Mouse (Mus musculus): Measurements from ENCODE around the gene Fbxo30. TPM values are rescaled to one million over a fixed set of nuclear protein-coding genes. Genes with fewer than 3 reads are reported as not detected.

Fbxo30 gene
- polyA plus RNA-seq, 3 experiments from 2014 or later = 0.36 to 1.6 (median 0.82) TPM

DNA sequence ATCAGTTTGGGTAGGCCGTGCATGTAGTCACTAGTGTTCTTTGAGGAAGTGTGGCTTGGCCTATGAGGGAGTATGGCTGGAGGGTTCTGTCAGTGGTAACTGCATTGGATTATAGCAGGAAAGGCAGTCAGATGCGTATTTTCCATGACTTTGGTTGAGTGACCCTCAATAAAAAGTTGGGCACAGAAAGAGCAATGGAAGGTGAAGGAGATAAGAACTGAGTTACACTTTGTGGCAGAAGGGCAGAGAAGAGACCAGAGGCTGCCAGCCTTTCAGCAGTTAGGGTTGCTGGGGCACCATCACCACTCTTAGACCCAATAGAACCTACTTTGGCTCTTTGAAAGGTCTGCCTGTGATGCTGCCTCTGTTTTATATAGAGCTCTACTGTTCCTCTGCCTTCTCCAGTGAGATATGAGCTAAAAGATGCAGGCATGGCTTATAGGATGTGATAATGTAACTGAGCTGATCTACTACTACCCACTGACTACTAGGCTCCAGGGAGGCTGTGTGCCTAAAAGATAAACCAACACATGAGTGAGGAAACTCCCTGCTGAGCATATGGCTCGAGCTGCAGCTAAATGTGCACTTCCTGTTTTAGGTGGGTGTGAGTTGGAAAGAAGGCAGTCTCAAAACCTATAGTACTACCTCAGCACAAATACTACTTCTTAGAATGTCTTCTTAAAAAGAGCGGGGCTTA is 42.2 kb downstream of the Fbxo30 start:
- ATAC-seq = peak; percentile 10

DNA sequence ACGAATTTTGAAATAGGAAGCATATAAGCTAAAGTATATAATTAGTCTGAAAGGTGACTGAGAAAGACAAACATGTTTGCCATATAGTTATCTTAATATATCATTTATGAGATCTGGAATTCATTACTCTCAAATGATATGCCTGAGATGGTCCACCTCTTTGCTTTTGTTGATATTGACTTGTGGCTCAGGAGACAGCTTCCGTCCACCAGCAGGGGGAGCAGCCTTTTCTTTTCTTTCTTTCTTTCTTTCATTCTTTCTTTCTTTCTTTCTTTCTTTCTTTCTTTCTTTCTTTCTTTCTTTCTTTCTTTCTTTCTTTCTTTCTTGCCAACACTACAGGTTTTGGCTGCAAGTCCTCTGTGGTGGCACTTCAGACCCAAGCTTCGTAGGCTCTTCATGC is 45.4 kb downstream of the Fbxo30 start:
- ATAC-seq = no peak

- peak; percentile 77 for ATAC-seq
Measured at GRCm38 (mm10) chr10:11343205-11344141, 62.3 kb downstream of the Fbxo30 start, which contains the start of gene Epm2a. TSS of gene Epm2a (plus strand) at chr10:11343404.

DNA sequence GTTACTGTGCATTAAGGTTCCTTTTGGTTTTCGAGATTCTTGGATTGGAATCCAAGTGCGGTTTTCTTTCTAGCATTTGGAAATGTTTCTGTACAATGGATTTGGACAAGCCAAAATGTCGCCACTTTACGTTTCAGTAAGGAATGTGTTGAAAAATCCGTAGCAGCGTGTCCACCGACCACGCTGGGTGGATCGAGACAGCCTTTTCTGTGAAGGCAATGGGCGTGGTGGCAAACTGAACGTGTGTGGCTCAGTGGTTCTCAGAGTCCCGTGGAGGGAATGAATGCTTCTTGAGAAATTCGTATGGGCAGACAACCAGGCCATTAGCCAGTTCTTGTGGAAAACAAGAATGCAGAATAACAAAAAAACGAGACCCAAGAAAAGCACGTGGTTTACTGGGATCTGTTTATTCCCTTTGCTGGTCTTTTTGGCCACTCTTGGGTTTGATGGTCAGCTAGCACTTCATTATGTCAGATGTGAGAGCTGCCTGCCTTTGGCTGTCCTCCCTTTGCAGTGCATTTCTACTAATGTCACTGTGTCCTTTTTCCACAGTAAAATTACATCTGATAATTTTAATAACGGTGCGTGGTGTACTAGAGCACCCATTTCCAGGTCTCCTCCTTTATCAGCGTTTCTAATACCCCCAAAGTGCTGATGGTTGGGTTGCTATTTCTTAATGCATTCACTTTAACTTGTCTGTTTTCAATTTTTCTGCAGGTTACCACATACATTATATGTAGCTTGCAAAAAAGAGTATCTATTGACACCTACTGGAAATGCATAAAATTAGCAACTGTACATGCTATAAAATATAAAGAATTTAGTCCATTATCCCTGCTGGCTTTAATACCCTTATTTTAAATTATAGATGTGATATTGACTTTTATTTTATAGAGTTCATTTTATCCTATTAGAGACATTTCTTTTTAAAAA is 63.7 kb downstream of the Fbxo30 start:
- no peak for ATAC-seq

Other genes starting within 250 kb of the Fbxo30 start
- not detected for gene Grm1, start 199.0 kb upstream of the Fbxo30 start, polyA plus RNA-seq (2017; shearing (Covaris generic))
- gene Shprh, start 131.9 kb upstream of the Fbxo30 start, polyA plus RNA-seq (2017; shearing (Covaris generic)) = 10 to 100 TPM; 15.9 to 23.7 (median 22.0) TPM
- not detected for gene Epm2a, start 62.1 kb downstream of the Fbxo30 start, polyA plus RNA-seq (2017; shearing (Covaris generic))

All from inflammation-experienced regulatory T-cells, adult 6 months (primary cell).